ENCODE assay signal across 17 mouse cellular contexts in genomic region chr13:76150483-76150882, GRCm38 (mm10). TPM values are rescaled to one million over a fixed set of nuclear protein-coding genes. Genes with fewer than 3 reads are reported as not detected.
A peak's percentile ranks its signal among the peaks of the same experiment; 100 is the strongest.
DNase-seq lines count a peak whose midpoint lies in the region; ATAC-seq and TF ChIP-seq lines count a peak whose summit lies in the region.
"Had no signal": no experiment of that assay in that cellular context is flagged by ENCODE, and none has a peak within 500 bp of the region (broad histone marks: within the 10 kb centered on the region; RNA-seq: fewer than 3 reads in every experiment).

No protein-coding gene starts in this region.

- no peak overlapping the region for H3K9ac ChIP-seq in forebrain, postnatal 0 days
- no peak overlapping the region for H3K9ac ChIP-seq in forebrain, embryonic 11.5 days (ENCODE audit: low read length)
- H3K9ac ChIP-seq in lung, postnatal 0 days (replicated peaks; ENCODE audit: low read depth) = no peak overlapping the region
- no peak overlapping the region for H3K9ac ChIP-seq in midbrain, embryonic 16.5 days (ENCODE audit: low read depth, low read length)
- H3K9ac ChIP-seq in kidney, embryonic 16.5 days (replicated peaks; ENCODE audit: low read length) = no peak overlapping the region
- H3K9ac ChIP-seq: embryonic facial prominence, embryonic 15.5 days; forebrain, embryonic 12.5 days; intestine, embryonic 15.5 days; liver, embryonic 12.5 days; lung, embryonic 15.5 days had no signal

- no peaks in the 10 kb centered on the region for H3K4me1 ChIP-seq in forebrain, postnatal 0 days (ENCODE audit: insufficient read depth)
- H3K4me1 ChIP-seq in forebrain, embryonic 11.5 days (replicated peaks; ENCODE audit: control insufficient read depth, insufficient read depth, low read length) = no peaks in the 10 kb centered on the region
- no peaks in the 10 kb centered on the region for H3K4me1 ChIP-seq in lung, postnatal 0 days (ENCODE audit: insufficient read depth, low read depth, low read length)
- no peaks in the 10 kb centered on the region for H3K4me1 ChIP-seq in midbrain, embryonic 16.5 days (ENCODE audit: control insufficient read depth, insufficient read depth, low read length)
- H3K4me1 ChIP-seq in kidney, embryonic 16.5 days (ENCODE audit: insufficient read depth, low read length) = no peaks in the 10 kb centered on the region
- H3K4me1 ChIP-seq: embryonic facial prominence, embryonic 15.5 days; forebrain, embryonic 12.5 days; intestine, embryonic 15.5 days; limb, embryonic 10.5 days; liver, embryonic 12.5 days; lung, embryonic 15.5 days had no signal

- no peak overlapping the region for H3K4me3 ChIP-seq in forebrain, postnatal 0 days (ENCODE audit: low read depth, low read length)
- no peak overlapping the region for H3K4me3 ChIP-seq in forebrain, embryonic 11.5 days (ENCODE audit: low read depth, low read length)
- H3K4me3 ChIP-seq in lung, postnatal 0 days (ENCODE audit: low read depth, low read length) = no peak overlapping the region
- H3K4me3 ChIP-seq in midbrain, embryonic 16.5 days (ENCODE audit: low read depth, low read length) = no peak overlapping the region
- no peak overlapping the region for H3K4me3 ChIP-seq in kidney, embryonic 16.5 days (ENCODE audit: low read length)
- H3K4me3 ChIP-seq: embryonic facial prominence, embryonic 15.5 days; forebrain, embryonic 12.5 days; intestine, embryonic 15.5 days; limb, embryonic 10.5 days; liver, embryonic 12.5 days; lung, embryonic 15.5 days had no signal

- TF ChIP-seq CTCF in forebrain, postnatal 0 days (IDR thresholded peaks at IDR 0.05; ENCODE audit: low read depth) = peak; percentile 45
- peak; percentile 41 for TF ChIP-seq CTCF in lung, postnatal 0 days (IDR thresholded peaks at IDR 0.05)

- WGBS in forebrain, postnatal 0 days = 74% methylated on average over 5 of the region's 5 CpGs
- 89% methylated on average over 5 of the region's 5 CpGs for whole genome bisulfite sequencing in forebrain, embryonic 11.5 days
- WGBS in lung, postnatal 0 days = 88% methylated on average over 5 of the region's 5 CpGs
- 76% methylated on average over 5 of the region's 5 CpGs for WGBS in midbrain, embryonic 16.5 days
- WGBS in kidney, embryonic 16.5 days = 87% methylated on average over 5 of the region's 5 CpGs

- no peak; the same call in 1 of the 2 replicates for ATAC-seq in forebrain, postnatal 0 days
- ATAC-seq in forebrain, embryonic 11.5 days (replicated peaks; ENCODE audit: low FRiP score) = no peak
- no peak for ATAC-seq in lung, postnatal 0 days
- 0 out of 2 replicates have a peak, but pooled peaks have one; percentile 54 for ATAC-seq in midbrain, embryonic 16.5 days
- ATAC-seq in kidney, embryonic 16.5 days (ENCODE audit: low FRiP score, low TSS enrichment) = no peak
- ATAC-seq: intestine, embryonic 15.5 days; liver, embryonic 12.5 days had no signal

- no peaks in the 10 kb centered on the region for H3K9me3 ChIP-seq in forebrain, postnatal 0 days (ENCODE audit: low read length)
- no peaks in the 10 kb centered on the region for H3K9me3 ChIP-seq in forebrain, embryonic 11.5 days (ENCODE audit: control insufficient read depth, low read length)
- no peaks in the 10 kb centered on the region for H3K9me3 ChIP-seq in lung, postnatal 0 days (ENCODE audit: low read length)
- no peaks in the 10 kb centered on the region for H3K9me3 ChIP-seq in midbrain, embryonic 16.5 days (replicated peaks; ENCODE audit: control insufficient read depth, low read length, poor library complexity, severe bottlenecking)
- no peaks in the 10 kb centered on the region for H3K9me3 ChIP-seq in kidney, embryonic 16.5 days (ENCODE audit: low read length)
- H3K9me3 ChIP-seq: embryonic facial prominence, embryonic 15.5 days; forebrain, embryonic 12.5 days; intestine, embryonic 15.5 days; limb, embryonic 10.5 days; liver, embryonic 12.5 days; lung, embryonic 15.5 days had no signal

- no peak overlapping the region for H3K4me2 ChIP-seq in forebrain, postnatal 0 days (ENCODE audit: low read depth)
- H3K4me2 ChIP-seq in forebrain, embryonic 11.5 days (ENCODE audit: low read depth, low read length, severe bottlenecking) = no peak overlapping the region
- no peak overlapping the region for H3K4me2 ChIP-seq in lung, postnatal 0 days (replicated peaks; ENCODE audit: low read depth, low read length)
- H3K4me2 ChIP-seq in midbrain, embryonic 16.5 days (ENCODE audit: low read length) = no peak overlapping the region
- no peak overlapping the region for H3K4me2 ChIP-seq in kidney, embryonic 16.5 days (replicated peaks; ENCODE audit: low read depth, low read length)
- H3K4me2 ChIP-seq: embryonic facial prominence, embryonic 15.5 days; forebrain, embryonic 12.5 days; intestine, embryonic 15.5 days; liver, embryonic 12.5 days; lung, embryonic 15.5 days had no signal

- TF ChIP-seq EP300 in lung, postnatal 0 days (IDR thresholded peaks at IDR 0.05) = no peak

- no peak overlapping the region for H3K27ac ChIP-seq in forebrain, postnatal 0 days (ENCODE audit: low read depth, low read length)
- no peak overlapping the region for H3K27ac ChIP-seq in forebrain, embryonic 11.5 days (ENCODE audit: low read depth, low read length)
- no peak overlapping the region for H3K27ac ChIP-seq in lung, postnatal 0 days (ENCODE audit: low read length)
- H3K27ac ChIP-seq in midbrain, embryonic 16.5 days (ENCODE audit: low read length) = no peak overlapping the region
- H3K27ac ChIP-seq in kidney, embryonic 16.5 days (ENCODE audit: low read length) = no peak overlapping the region
- H3K27ac ChIP-seq: embryonic facial prominence, embryonic 15.5 days; forebrain, embryonic 12.5 days; intestine, embryonic 15.5 days; limb, embryonic 10.5 days; liver, embryonic 12.5 days; lung, embryonic 15.5 days had no signal

- H3K36me3 ChIP-seq in forebrain, postnatal 0 days (ENCODE audit: insufficient read depth) = peaks cover 32% of the 10 kb centered on the region
- H3K36me3 ChIP-seq in forebrain, embryonic 11.5 days (ENCODE audit: control insufficient read depth, insufficient read depth, low read length) = no peaks in the 10 kb centered on the region; the same call in 1 of the 2 replicates
- peaks cover 12% of the 10 kb centered on the region; the same call in 1 of the 2 replicates for H3K36me3 ChIP-seq in lung, postnatal 0 days (ENCODE audit: insufficient read depth, low read length)
- H3K36me3 ChIP-seq in midbrain, embryonic 16.5 days (ENCODE audit: control insufficient read depth, insufficient read depth, low read length) = peaks cover 15% of the 10 kb centered on the region
- peaks cover 39% of the 10 kb centered on the region for H3K36me3 ChIP-seq in kidney, embryonic 16.5 days (ENCODE audit: insufficient read depth, low read length)

- H3K27me3 ChIP-seq in forebrain, postnatal 0 days (ENCODE audit: insufficient read depth, low read length) = no peaks in the 10 kb centered on the region
- H3K27me3 ChIP-seq in forebrain, embryonic 11.5 days (ENCODE audit: control insufficient read depth, insufficient read depth, low read length) = no peaks in the 10 kb centered on the region
- H3K27me3 ChIP-seq in lung, postnatal 0 days (replicated peaks; ENCODE audit: insufficient read depth, low read length) = no peaks in the 10 kb centered on the region
- no peaks in the 10 kb centered on the region for H3K27me3 ChIP-seq in midbrain, embryonic 16.5 days (ENCODE audit: control insufficient read depth, insufficient read depth, low read depth, low read length)
- H3K27me3 ChIP-seq in kidney, embryonic 16.5 days (ENCODE audit: insufficient read depth, low read length) = no peaks in the 10 kb centered on the region
- H3K27me3 ChIP-seq: embryonic facial prominence, embryonic 15.5 days; forebrain, embryonic 12.5 days; intestine, embryonic 15.5 days; liver, embryonic 12.5 days; lung, embryonic 15.5 days had no signal

- DNase-seq in forebrain, postnatal 0 days = peak; percentile 13
- no peak for DNase-seq in forebrain, embryonic 11.5 days (ENCODE audit: low spot score)
- no peak for DNase-seq in lung, postnatal 0 days (ENCODE audit: low spot score)
- DNase-seq in lung, postnatal 14 days = no peak
- DNase-seq in cerebellum, adult 18-20 months = peak; percentile 23 to 36
- no peak for DNase-seq in embryo, embryonic 10 days (ENCODE audit: low spot score)
- DNase-seq: B cell, adult 2 months; heart, postnatal 10 days; thymus, adult 18-20 months had no signal

RNA-seq across cellular contexts. Expression of gene Ttc37, which starts 51.9 kb away (rescaled TPM):
- 15.3 and 22.0 TPM in 2 replicates for total RNA-seq in forebrain, postnatal 0 days (2014; rRNA removed)
- 3.6 and 5.4 TPM in 2 replicates for polyA plus RNA-seq in forebrain, postnatal 0 days (2015; fragmentation: Nextera tagmentation; extraction: Ambion mirVana)
- polyA plus RNA-seq in forebrain, embryonic 11.5 days (2014; fragmentation: Nextera tagmentation; extraction: Ambion mirVana) = 17.0 and 17.3 TPM in 2 replicates
- 4.3 and 7.2 TPM in 2 replicates for polyA plus RNA-seq in lung, postnatal 0 days (2015; fragmentation: Nextera tagmentation; extraction: Ambion mirVana)
- 10.3 TPM in 2 replicates for polyA plus RNA-seq in midbrain, embryonic 16.5 days (2015; fragmentation: Nextera tagmentation; extraction: Ambion mirVana)
- polyA plus RNA-seq in kidney, embryonic 16.5 days (2015; fragmentation: Nextera tagmentation; extraction: Ambion mirVana) = 13.8 and 13.9 TPM in 2 replicates

RNA-seq across cellular contexts. Expression of gene Arsk, which starts 52.0 kb away (rescaled TPM):
- 4.7 and 6.9 TPM in 2 replicates for total RNA-seq in forebrain, postnatal 0 days (2014; rRNA removed)
- 3.7 TPM in 2 replicates for polyA plus RNA-seq in forebrain, postnatal 0 days (2015; fragmentation: Nextera tagmentation; extraction: Ambion mirVana)
- polyA plus RNA-seq in forebrain, embryonic 11.5 days (2014; fragmentation: Nextera tagmentation; extraction: Ambion mirVana) = 4.8 and 6.6 TPM in 2 replicates
- 4.4 and 4.8 TPM in 2 replicates for polyA plus RNA-seq in lung, postnatal 0 days (2015; fragmentation: Nextera tagmentation; extraction: Ambion mirVana)
- 3.9 and 5.0 TPM in 2 replicates for polyA plus RNA-seq in midbrain, embryonic 16.5 days (2015; fragmentation: Nextera tagmentation; extraction: Ambion mirVana)
- polyA plus RNA-seq in kidney, embryonic 16.5 days (2015; fragmentation: Nextera tagmentation; extraction: Ambion mirVana) = 11.0 and 11.1 TPM in 2 replicates

Comparison
In these comparisons a context has a peak if more than half of its experiments do, and no peak if none do; other contexts are left out.
1. DNase-seq: peak in forebrain, postnatal 0 days (single experiment) and cerebellum, adult 18-20 months (2 of 2); none in forebrain, embryonic 11.5 days (single experiment), lung, postnatal 0 days (single experiment), lung, postnatal 14 days (single experiment) and embryo, embryonic 10 days (single experiment).